Mouse (Mus musculus) limb, embryonic 13.5 days (tissue): ENCODE data around the gene Wwox. TPM values are rescaled to one million over a fixed set of nuclear protein-coding genes. Genes with fewer than 3 reads are reported as not detected.

Experiments
- ATAC-seq: fragments of 200-750 bp; cut with Nextera tagmentation; 2 replicates; pipeline ENCODE4 v1.8.0; 2017; ENCODE audit warnings: low read depth, moderate number of reproducible peaks, moderate TSS enrichment; ENCODE audit not compliant: low FRiP score
- H3K27ac ChIP-seq: fragments of 300-500 bp; sonication (generic); 2 replicates; pipeline ENCODE4 v1.5.1; 2015; ENCODE audit warnings: inconsistent platforms, mild to moderate bottlenecking, moderate library complexity
- H3K27me3 ChIP-seq: fragments of 300-500 bp; sonication (generic); 2 replicates; pipeline ENCODE4 v1.6.1; 2015; ENCODE audit warnings: mild to moderate bottlenecking, inconsistent platforms
- H3K36me3 ChIP-seq: fragments of 300-500 bp; sonication (generic); 2 replicates; pipeline ENCODE4 v1.6.1; 2015; ENCODE audit warnings: inconsistent platforms, mild to moderate bottlenecking, moderate library complexity
- H3K4me1 ChIP-seq: fragments of 300-500 bp; sonication (generic); 2 replicates; pipeline ENCODE4 v1.6.1; 2015; ENCODE audit warnings: inconsistent platforms
- H3K4me2 ChIP-seq: fragments of 300-500 bp; sonication (generic); replicated peaks from 2 replicates; pipeline ENCODE4 v1.6.1; 2015; ENCODE audit warnings: inconsistent platforms, mild to moderate bottlenecking, moderate library complexity
- H3K4me3 ChIP-seq: fragments of 300-500 bp; sonication (generic); 2 replicates; pipeline ENCODE4 v1.5.1; 2015; ENCODE audit warnings: moderate library complexity, mild to moderate bottlenecking, inconsistent platforms
- H3K9ac ChIP-seq: fragments of 300-500 bp; sonication (generic); 2 replicates; pipeline ENCODE4 v1.6.1; 2015; ENCODE audit warnings: mild to moderate bottlenecking, inconsistent platforms
- H3K9me3 ChIP-seq: fragments of 300-500 bp; sonication (generic); 2 replicates; pipeline ENCODE4 v1.6.1; 2016; ENCODE audit warnings: inconsistent platforms
- WGBS: fragments of 180-500 bp; shearing (Covaris S2); methylation state at CpG from one replicate; pipeline ENCODE4 v1.1.7; 2015; 5-methylcytosine and 5-hydroxymethylcytosine counted together
- polyA plus RNA-seq: library from polyadenylated mRNA; unstranded; fragments of >200 nt; fragmentation: Nextera tagmentation; extraction: Ambion mirVana; gene quantifications from 2 replicates; pipeline ENCODE4 v1.2.1, GENCODE M21; 2015

Gene Wwox
- polyA plus RNA-seq, 1 experiment from 2014 or later = 9.5 TPM

DNA sequence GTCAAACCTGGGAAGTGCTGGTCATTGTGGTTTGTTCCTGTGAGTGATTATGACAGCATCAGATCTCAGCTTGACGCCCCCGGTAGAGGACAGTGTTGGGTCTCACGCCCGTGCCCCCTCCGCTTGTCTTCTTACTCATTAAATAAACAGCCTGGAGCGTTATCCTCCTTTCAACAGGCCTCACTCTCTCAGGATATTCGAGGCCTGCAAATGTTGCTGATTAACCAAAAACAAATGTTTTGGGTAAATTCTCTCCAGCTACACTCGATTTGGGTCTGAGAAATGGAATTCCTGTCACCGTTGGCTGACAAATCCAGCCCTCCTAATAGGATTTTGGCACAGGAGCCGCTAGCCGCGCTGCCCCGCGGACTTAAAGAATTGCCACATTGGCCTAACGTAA, 115.5 kb downstream of the Wwox start:
- Histone ChIP-seq H3K9me3 (no peaks in the 10 kb centered on the region), H3K27ac (peak overlapping the region; percentile 52), H3K4me2 (no peak overlapping the region), H3K27me3 (peaks cover 15% of the 10 kb centered on the region), H3K4me3 (no peak overlapping the region), H3K4me1 (peaks cover 30% of the 10 kb centered on the region), H3K36me3 (no peaks in the 10 kb centered on the region), H3K9ac (no peak overlapping the region)
- no peak for ATAC-seq
- WGBS = 28% methylated on average over 15 of the region's 15 CpGs

GRCm38 (mm10) chr8:114555491-114556202, 116.2 kb downstream of the Wwox start:
- Histone ChIP-seq H3K9ac (no peak overlapping the region), H3K36me3 (no peaks in the 10 kb centered on the region), H3K27me3 (peaks cover 22% of the 10 kb centered on the region), H3K4me3 (no peak overlapping the region), H3K9me3 (no peaks in the 10 kb centered on the region), H3K4me2 (no peak overlapping the region), H3K27ac (peak overlapping the region; percentile 63), H3K4me1 (peaks cover 30% of the 10 kb centered on the region)
- 43% methylated on average over 6 of the region's 6 CpGs for WGBS
- ATAC-seq = no peak

DNA sequence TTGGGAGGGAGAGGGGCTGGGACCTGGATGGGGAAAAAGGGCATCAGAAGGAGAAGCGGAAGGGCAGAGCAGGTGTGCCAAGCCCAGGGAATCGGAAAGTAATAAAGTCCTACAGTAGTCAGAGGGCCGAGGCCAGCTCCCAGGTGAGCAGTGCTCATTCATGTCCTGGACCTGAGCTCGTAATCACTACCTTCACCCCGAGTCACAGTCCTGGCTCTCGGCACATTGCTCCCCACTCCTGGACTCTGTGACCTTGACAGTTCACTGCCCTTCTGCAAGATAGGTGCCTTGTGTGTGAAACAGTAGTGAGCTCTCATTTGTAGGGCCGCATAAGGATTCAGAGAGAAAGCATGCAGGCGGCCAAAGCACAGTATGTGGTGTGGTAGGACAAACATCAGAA, 121.7 kb downstream of the Wwox start:
- H3K9ac ChIP-seq = no peak overlapping the region
- H3K27me3 ChIP-seq = peaks cover 68% of the 10 kb centered on the region
- no peak for ATAC-seq
- H3K4me3 ChIP-seq = no peak overlapping the region
- no peak overlapping the region for H3K27ac ChIP-seq
- H3K36me3 ChIP-seq = no peaks in the 10 kb centered on the region
- H3K9me3 ChIP-seq = no peaks in the 10 kb centered on the region
- 68% methylated on average over 8 of the region's 8 CpGs for WGBS
- no peak overlapping the region for H3K4me2 ChIP-seq
- peaks cover 5% of the 10 kb centered on the region; the same call in 1 of the 2 replicates for H3K4me1 ChIP-seq

DNA sequence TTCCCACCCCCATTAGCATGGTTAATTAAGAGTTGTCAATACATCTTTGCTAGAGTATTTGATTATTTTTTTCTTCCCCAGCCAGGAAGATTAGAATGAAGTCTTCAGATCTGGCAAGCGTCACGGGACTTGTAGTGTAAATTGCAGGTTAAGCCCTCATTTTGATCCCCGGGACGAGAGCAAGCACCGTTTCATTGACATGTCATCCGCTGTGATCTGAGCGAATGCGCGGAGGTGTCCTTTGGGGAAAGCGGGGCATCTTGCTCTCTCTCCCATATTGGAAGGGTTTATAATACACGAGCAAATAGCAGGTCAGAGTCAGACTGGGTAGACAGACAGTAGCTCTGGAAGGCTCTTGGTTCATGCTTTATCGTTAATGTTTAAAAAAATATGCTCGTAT, 123.0 kb downstream of the Wwox start:
- H3K27ac ChIP-seq = no peak overlapping the region
- no peaks in the 10 kb centered on the region for H3K36me3 ChIP-seq
- H3K4me1 ChIP-seq = peaks cover 5% of the 10 kb centered on the region
- WGBS = 83% methylated on average over 13 of the region's 13 CpGs
- H3K9ac ChIP-seq = no peak overlapping the region
- no peak for ATAC-seq
- no peak overlapping the region for H3K4me2 ChIP-seq
- H3K9me3 ChIP-seq = no peaks in the 10 kb centered on the region
- H3K4me3 ChIP-seq = no peak overlapping the region
- peaks cover 74% of the 10 kb centered on the region for H3K27me3 ChIP-seq

GRCm38 (mm10) chr8:114563361-114563760, 123.9 kb downstream of the Wwox start:
- Histone ChIP-seq H3K27ac (no peak overlapping the region), H3K4me1 (peaks cover 14% of the 10 kb centered on the region), H3K9ac (no peak overlapping the region), H3K36me3 (no peaks in the 10 kb centered on the region), H3K4me3 (no peak overlapping the region), H3K4me2 (no peak overlapping the region), H3K9me3 (no peaks in the 10 kb centered on the region), H3K27me3 (peaks cover 74% of the 10 kb centered on the region)
- 90% methylated on average over 7 of the region's 7 CpGs for WGBS
- no peak for ATAC-seq

GRCm38 (mm10) chr8:114564036-114564435, 124.6 kb downstream of the Wwox start:
- WGBS = 69% methylated on average over 6 of the region's 6 CpGs
- no peak for ATAC-seq
- peaks cover 69% of the 10 kb centered on the region for H3K27me3 ChIP-seq
- no peak overlapping the region for H3K4me3 ChIP-seq
- no peak overlapping the region for H3K9ac ChIP-seq
- H3K27ac ChIP-seq = no peak overlapping the region
- H3K36me3 ChIP-seq = no peaks in the 10 kb centered on the region
- H3K9me3 ChIP-seq = no peaks in the 10 kb centered on the region
- no peak overlapping the region for H3K4me2 ChIP-seq
- H3K4me1 ChIP-seq = peaks cover 17% of the 10 kb centered on the region

- H3K9ac ChIP-seq = no peak overlapping the region
- H3K36me3 ChIP-seq = no peaks in the 10 kb centered on the region
- no peak overlapping the region for H3K27ac ChIP-seq
- H3K4me1 ChIP-seq = peaks cover 17% of the 10 kb centered on the region
- H3K4me3 ChIP-seq = no peak overlapping the region
- peak; percentile 75 for ATAC-seq
- WGBS = 37% methylated on average over 16 of the region's 16 CpGs
- H3K4me2 ChIP-seq = no peak overlapping the region
- H3K9me3 ChIP-seq = 0 out of 2 replicates have a peak, but pooled peaks cover 4% of the 10 kb centered on the region
- H3K27me3 ChIP-seq = peaks cover 68% of the 10 kb centered on the region
Measured at GRCm38 (mm10) chr8:114568531-114569166, 129.2 kb downstream of the Wwox start.

DNA sequence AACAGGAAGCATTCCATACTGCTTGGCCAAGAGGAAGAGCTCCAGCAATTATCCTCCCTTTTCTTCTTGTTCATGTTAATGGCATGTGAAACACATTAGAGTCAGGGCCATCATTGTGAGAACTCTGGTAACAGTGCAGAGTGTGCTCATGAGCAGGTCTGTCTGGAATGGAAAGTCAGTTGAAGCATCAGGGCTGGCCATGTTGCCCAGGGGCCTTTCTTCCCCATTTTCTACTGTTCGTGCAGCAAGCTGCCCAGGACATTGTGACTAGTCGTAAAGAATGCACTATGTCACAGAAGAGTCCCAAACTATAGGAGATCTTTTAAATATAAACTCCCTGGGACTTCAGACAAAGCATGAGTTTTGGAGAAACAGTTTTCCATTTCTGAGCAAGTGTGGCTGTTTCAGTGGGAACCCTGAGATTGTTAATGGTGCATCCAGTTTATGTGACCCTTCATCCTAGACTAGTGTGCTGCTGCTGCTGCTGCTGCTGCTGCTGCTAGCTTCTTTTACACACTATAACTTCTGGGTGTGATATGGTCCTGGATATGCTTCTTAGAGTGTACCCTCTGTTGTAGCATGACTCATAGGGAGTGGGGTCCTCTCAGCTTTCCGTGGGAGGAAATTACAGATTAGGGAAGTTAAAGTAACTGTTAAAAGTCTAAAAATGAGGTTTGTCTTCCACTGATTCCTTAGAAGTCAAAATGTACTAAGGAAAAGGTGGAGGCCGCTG, 133.7 kb downstream of the Wwox start:
- Histone ChIP-seq H3K27me3 (peaks cover 45% of the 10 kb centered on the region), H3K4me3 (no peak overlapping the region), H3K36me3 (no peaks in the 10 kb centered on the region), H3K27ac (no peak overlapping the region), H3K4me2 (no peak overlapping the region), H3K4me1 (peaks cover 4% of the 10 kb centered on the region), H3K9me3 (peaks cover 6% of the 10 kb centered on the region; the same call in 1 of the 2 replicates), H3K9ac (no peak overlapping the region)
- no peak for ATAC-seq
- 64% methylated on average over 4 of the region's 4 CpGs for WGBS

DNA sequence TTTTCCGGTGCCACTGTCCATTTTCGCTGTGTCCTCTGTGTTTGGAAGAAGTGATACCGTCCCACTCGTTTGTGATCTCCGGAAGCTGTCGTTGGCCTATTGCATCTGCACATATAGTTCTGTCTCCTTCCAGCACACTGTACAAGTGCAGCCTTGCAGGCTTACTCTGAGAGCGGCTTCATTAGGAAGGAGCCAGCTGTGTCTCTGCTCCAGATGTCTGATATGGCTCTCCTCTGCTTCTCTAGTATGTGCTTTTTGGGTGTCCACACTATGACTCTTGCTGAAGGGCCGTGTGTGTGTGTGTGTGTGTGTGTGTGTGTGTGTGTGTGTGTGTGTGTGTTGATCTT, 134.3 kb downstream of the Wwox start:
- no peak overlapping the region for H3K4me3 ChIP-seq
- H3K27ac ChIP-seq = no peak overlapping the region
- peaks cover 10% of the 10 kb centered on the region; the same call in 1 of the 2 replicates for H3K9me3 ChIP-seq
- H3K27me3 ChIP-seq = peaks cover 45% of the 10 kb centered on the region
- H3K36me3 ChIP-seq = no peaks in the 10 kb centered on the region
- no peaks in the 10 kb centered on the region for H3K4me1 ChIP-seq
- no peak overlapping the region for H3K4me2 ChIP-seq
- 80% methylated on average over 8 of the region's 8 CpGs for WGBS
- H3K9ac ChIP-seq = no peak overlapping the region
- no peak for ATAC-seq

DNA sequence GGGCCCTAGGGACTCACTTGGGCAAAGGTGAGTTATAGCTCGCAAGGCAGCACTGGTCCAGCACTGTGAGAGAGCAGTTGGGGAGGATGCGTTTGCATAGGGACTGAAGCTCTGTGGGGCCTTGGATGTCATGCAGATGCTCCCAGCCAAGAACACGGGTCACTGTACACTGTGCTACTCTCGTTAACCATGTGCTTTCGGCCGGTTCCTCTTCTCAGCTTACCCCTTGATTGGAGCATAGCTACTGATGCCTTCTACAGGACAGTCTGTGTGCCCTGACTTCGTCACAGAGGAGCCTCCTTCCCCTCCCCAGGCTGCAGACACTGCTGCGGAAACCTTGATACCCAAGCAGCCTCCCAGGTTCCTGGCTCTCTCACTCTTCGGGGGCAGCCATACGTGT, 139.8 kb downstream of the Wwox start:
- Histone ChIP-seq H3K27ac (no peak overlapping the region), H3K4me1 (no peaks in the 10 kb centered on the region), H3K27me3 (peaks cover 25% of the 10 kb centered on the region), H3K4me3 (no peak overlapping the region), H3K4me2 (no peak overlapping the region), H3K36me3 (no peaks in the 10 kb centered on the region), H3K9ac (no peak overlapping the region), H3K9me3 (peaks cover 7% of the 10 kb centered on the region; the same call in 1 of the 2 replicates)
- 88% methylated on average over 10 of the region's 10 CpGs for WGBS
- ATAC-seq = no peak

- Histone ChIP-seq H3K27ac (no peak overlapping the region), H3K4me3 (no peak overlapping the region), H3K36me3 (no peaks in the 10 kb centered on the region), H3K9ac (no peak overlapping the region), H3K4me2 (no peak overlapping the region), H3K27me3 (peaks cover 22% of the 10 kb centered on the region), H3K9me3 (peaks cover 7% of the 10 kb centered on the region; the same call in 1 of the 2 replicates), H3K4me1 (no peaks in the 10 kb centered on the region)
- WGBS = 68% methylated on average over 1 of the region's 1 CpGs
- ATAC-seq = no peak
Measured at GRCm38 (mm10) chr8:114580684-114581083, 141.2 kb downstream of the Wwox start.

GRCm38 (mm10) chr8:114590336-114590867, 150.9 kb downstream of the Wwox start:
- Histone ChIP-seq H3K27ac (no peak overlapping the region), H3K4me2 (no peak overlapping the region), H3K27me3 (peaks cover 54% of the 10 kb centered on the region), H3K4me1 (peaks cover 30% of the 10 kb centered on the region), H3K4me3 (no peak overlapping the region), H3K9ac (no peak overlapping the region), H3K9me3 (0 out of 2 replicates have a peak, but pooled peaks cover 2% of the 10 kb centered on the region), H3K36me3 (no peaks in the 10 kb centered on the region)
- no peak for ATAC-seq
- 67% methylated on average over 12 of the region's 12 CpGs for WGBS
